Mouse (Mus musculus) left cerebral cortex, postnatal 25 days (tissue): Measurements from ENCODE around the gene Mapt. TPM values are rescaled to one million over a fixed set of nuclear protein-coding genes. Genes with fewer than 3 reads are reported as not detected.

ENCODE experiments used
- DNase-seq, 2 experiments: peaks; one replicate each; pipeline ENCODE4 v3.0.0; 2022; ENCODE audit warnings: low spot score in 2 of 2, mixed read lengths in 1 of 2
- intact Hi-C: fragments of 180-260 bp; cut with DNase I; formaldehyde crosslinking; loops from one replicate; pipeline ENCODE4 v1.15.1; 2025
- total RNA-seq, 2 experiments: library from RNA; stranded (reverse); gene quantifications; 2 replicates each; pipeline ENCODE4 v1.2.3; 2021

Mapt gene
- total RNA-seq, 2 experiments from 2014 or later, result 323 to 328 TPM

DNA sequence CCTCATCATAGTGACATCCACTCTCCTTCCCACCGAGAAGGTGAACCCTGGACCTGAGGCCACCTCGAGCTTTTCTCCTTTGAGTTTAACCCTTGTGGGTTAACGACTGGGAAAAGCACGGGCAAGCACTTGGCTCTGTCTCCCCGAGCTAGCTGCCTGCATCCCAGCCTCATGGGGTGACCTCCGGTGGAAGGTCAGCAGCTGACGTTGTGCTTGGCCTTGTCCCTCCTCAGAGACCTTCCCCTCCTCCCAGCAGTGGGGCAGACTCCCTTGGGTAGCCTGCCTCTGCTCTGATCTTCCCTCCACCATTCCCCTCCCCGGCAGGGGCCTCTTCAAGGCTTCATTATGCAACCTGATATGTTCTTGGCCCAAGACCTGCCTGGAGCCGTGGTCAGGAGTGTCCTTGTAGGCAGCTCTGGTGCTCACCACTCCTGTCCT, 38.2 kb downstream of the Mapt start:
- intact Hi-C loops, result no loop called here

DNA sequence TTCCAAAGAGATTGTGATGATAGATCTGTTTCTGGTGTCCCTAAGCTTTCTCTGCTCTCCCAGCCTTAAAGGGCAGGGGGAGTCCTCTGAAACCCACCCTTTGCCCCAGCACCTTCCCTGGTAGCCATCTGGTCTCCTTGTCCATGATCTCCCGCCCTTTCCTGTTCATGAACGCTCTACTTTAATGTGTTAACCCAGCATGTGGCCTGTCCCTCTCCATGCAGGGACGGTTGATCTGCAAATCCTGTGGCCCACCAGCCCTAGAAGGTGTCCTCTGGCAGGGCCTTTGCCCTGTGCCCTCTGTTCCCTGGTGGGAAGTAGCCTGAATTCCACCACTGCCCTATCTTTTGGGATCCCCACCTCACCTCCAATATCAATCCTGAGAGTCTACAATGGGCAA, 39.3 kb downstream of the Mapt start:
- intact Hi-C loops, result no loop called here
- no peak for DNase-seq

More for the DNA sequence above, 38.2 kb downstream of the Mapt start:
- no peak for DNase-seq

DNA sequence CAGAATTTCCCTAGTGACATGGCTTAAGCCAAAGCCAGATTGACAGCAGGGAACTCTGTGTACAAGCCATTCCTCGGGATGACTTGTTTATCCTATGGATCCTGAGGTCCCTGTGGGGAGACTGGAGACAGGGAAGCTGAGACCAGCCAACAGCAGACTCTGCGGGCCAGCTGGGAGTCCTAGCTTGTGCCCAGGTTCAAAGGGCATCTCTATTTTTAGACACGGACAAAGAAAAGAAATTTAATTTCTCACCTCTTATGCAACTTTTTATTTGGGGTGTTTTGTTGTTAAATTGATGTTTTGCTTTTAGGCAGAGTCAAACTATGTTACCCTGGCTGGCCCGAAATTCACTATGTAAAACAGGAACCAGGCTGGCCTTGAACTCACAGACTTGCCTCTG, 39.7 kb downstream of the Mapt start:
- intact Hi-C loops, result no loop called here
- no peak for DNase-seq

DNA sequence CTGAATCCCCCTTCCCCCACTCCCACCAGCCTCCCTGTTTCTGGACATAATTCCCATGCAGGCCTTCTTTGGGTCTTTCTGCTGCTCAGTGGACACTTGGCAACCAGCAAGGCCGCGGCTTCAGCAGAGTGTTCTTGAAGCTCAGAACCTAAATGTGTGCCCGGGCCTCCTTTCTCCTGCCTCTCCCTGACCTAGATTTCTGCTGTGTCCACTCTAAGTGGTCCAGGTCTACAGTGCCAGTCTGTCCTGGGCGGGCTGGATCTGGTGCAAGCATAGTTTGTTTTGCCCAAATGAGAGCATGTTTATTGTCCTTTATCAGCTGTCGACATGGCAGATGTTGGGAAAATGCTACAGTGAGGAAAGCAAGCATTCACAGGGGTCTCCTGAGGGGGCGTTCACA, 40.7 kb downstream of the Mapt start:
- intact Hi-C loops, result no loop called here

GRCm38 (mm10) chr11:104272352-104272751, 41.2 kb downstream of the Mapt start:
- DNase-seq, result peak in 1 of 2 experiments; percentile 79
- intact Hi-C loops, result no loop called here

More for the DNA sequence above, 40.7 kb downstream of the Mapt start:
- peak in 1 of 2 experiments; percentile 54 for DNase-seq

- intact Hi-C loops, result no loop called here
- DNase-seq, result peak in 1 of 2 experiments; percentile 47
These were observed 44.6 kb downstream of the Mapt start for GRCm38 (mm10) chr11:104275765-104276164.

GRCm38 (mm10) chr11:104278222-104278621, 47.0 kb downstream of the Mapt start:
- intact Hi-C loops, result loop anchor here (2.0 kb wide), 1 partner anchor 45 kb away; no protein-coding TSS in a partner anchor

GRCm38 (mm10) chr11:104279049-104279448, 47.9 kb downstream of the Mapt start:
- intact Hi-C loops, result loop anchor here (2.0 kb wide), 1 partner anchor 46 kb away; no protein-coding TSS in a partner anchor
- peak in 1 of 2 experiments; percentile 57 for DNase-seq

More at GRCm38 (mm10) chr11:104278222-104278621, 47.0 kb downstream of the Mapt start:
- DNase-seq, result peak; percentile 69 to 70

DNA sequence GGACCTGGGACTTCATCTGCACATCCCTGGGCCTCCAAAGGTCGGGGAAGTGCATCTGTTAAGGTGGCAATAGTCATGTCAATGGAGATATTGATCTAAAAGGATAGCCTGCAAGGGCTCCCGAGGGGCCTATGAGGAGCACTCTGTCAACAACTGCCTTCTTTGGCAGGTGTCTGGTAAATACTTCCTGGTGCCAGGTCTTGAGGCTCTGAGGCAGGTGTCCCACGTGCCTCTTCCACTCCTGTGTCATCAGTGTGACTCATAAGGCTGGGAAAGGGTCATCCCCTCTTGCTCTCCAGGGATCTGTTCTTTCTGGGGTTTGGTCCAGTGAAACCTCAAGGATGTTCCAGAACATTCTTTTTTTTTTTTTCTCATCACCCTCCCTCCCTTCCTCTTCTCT, 48.3 kb downstream of the Mapt start:
- intact Hi-C loops, result loop anchor here (2.0 kb wide), 1 partner anchor 47 kb away; no protein-coding TSS in a partner anchor

DNA sequence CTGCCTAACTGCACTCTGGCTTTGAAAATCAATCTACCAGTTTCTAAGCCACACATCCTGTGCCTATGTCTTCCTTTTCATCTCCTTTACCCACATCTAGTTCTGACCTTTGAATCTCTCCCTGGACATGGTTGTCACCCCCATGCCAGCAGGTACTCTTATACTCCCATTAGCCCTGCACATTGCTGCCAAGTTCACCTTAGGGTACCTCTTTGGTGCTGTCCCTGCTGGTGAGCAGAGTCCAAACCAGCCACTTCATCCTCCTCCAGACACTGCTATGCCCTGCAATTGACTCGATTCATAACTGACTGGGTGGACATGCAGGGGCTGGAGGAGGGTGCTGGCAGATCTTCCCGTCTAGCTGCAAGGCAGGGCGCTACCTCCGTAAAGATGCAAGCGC, 50.3 kb downstream of the Mapt start:
- DNase-seq, result no peak
- intact Hi-C loops, result loop anchor here (10.0 kb wide), 1 partner anchor 297 kb away; no protein-coding TSS in a partner anchor

More for the DNA sequence above, 48.3 kb downstream of the Mapt start:
- no peak for DNase-seq

DNA sequence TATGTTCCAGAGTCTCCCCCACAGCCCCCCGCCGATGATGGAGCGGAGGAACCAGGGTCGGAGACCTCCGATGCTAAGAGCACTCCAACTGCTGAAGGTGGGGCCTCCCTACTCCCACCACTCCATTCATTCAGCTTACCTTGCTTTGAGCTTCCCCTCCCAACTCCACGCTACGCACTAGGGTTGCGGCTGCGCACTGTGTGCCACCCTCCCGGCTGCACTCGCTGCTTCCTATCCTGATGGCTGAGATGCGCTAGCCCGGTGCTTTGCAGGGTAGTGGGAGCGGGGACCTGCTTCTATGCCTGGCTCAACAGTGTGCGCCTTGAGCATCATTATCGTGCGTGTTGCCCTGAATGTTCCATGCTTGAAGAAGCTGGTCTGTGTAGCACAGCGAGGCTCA, 55.9 kb downstream of the Mapt start:
- intact Hi-C loops, result loop anchor here (10.0 kb wide), 1 partner anchor 302 kb away; no protein-coding TSS in a partner anchor
- no peak for DNase-seq

- peak; percentile 47 to 89 for DNase-seq
- intact Hi-C loops, result loop anchor here (2.0 to 10.0 kb wide), 3 partner anchors 34 to 304 kb away; no protein-coding TSS in a partner anchor
These were observed 57.6 kb downstream of the Mapt start for GRCm38 (mm10) chr11:104288835-104289198.

- intact Hi-C loops, result loop anchor here (2.0 to 10.0 kb wide), 3 partner anchors 35 to 305 kb away; no protein-coding TSS in a partner anchor
- peak; percentile 68 to 76 for DNase-seq
These were observed 58.2 kb downstream of the Mapt start for GRCm38 (mm10) chr11:104289199-104290031.

DNA sequence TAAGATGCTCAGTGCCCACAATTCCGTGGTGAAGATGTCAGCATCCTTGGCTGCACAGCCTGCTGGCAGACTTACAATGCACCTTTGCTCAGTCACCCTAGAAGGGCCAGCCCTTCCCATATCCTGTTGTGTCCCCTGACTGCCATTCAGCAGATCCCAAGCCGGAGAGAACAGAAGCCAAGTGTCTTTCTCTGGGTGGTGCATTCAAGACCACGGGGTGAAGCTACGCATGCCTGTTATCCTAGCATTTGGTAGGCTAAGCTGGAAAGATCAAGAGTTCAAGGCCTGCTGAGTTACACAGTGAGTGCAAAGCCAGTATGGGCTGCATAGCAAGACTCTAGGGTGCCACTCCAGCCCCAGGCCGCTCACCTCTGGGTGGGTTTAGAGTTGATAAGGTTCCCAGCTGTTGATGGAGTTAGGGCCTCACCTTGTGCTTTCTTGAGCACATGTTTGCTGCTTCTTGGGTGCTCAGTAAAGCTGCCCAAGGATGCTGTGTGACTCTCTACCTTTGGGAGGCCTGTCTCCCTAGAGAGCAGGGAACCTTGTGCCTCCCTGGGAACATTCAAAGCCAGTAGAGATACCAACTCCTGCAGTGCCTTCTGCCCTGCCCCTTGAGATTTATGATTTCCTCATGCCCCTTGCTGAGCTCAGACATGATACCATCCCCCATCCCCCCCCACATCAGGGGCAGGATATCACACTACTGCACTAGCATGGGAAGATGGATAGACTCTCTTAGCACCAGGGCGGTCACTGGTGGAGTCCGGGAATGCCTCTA, 61.4 kb downstream of the Mapt start:
- intact Hi-C loops, result no loop called here
- no peak for DNase-seq

DNA sequence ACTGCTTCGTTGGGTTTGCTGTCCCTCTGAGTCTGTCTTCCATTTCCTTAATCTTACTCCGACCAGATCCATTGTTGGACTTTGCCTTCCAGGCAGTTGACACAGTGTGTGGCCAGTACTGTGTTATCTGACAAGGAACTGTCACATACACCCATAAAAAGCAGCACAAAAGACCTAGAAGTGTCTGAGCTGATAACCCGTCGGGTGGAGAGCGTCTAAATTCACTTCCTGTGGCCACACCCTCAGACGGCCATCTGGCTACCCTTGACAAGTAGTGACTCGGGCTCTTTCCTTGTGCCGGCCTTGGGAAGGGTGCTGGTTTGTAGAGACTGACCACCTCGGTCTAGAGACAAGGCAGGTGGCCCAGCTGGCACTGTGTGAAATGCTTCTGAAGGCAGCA, 62.1 kb downstream of the Mapt start:
- no peak for DNase-seq
- intact Hi-C loops, result no loop called here

DNA sequence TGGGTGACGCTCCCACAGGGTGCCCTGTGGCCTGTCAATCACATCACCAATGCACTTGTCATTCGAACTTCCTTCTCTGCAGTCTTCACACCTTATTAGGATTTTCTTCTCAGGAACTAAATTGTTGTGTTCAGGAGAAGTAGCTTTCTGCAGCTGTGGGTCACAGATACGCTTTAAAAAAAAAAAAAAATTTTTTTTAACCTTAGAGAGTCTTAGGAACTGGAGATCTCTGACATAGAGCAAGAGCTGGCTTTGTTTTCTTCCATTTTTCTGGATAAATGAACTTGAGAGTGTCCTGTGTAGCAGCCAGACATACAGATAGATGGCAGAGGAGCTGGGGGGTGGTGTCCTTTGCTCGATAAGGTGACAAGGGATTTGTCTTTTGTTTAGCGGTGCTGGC, 64.0 kb downstream of the Mapt start:
- no peak for DNase-seq
- intact Hi-C loops, result no loop called here

DNA sequence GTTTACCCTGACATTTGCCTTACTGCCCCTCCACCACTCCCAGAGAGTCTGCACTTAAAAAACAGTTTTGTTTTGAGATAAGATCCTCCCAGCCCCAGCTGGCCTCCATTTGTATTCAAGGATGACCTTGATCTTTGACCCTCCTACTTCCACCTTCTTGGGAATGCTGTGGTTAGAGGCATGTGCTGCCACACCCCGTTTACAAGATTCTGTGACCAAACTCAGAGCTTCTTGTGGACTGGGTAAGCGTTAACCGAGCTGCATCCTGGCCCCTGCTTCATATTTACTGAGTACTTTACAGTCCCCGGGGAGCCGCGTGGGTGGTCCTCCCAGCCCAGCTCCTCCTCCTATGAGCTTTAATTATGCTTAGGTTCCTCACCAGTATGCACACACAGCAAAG, 64.5 kb downstream of the Mapt start:
- DNase-seq, result no peak
- intact Hi-C loops, result no loop called here

GRCm38 (mm10) chr11:104297671-104298070, 66.5 kb downstream of the Mapt start:
- intact Hi-C loops, result no loop called here
- DNase-seq, result no peak

DNA sequence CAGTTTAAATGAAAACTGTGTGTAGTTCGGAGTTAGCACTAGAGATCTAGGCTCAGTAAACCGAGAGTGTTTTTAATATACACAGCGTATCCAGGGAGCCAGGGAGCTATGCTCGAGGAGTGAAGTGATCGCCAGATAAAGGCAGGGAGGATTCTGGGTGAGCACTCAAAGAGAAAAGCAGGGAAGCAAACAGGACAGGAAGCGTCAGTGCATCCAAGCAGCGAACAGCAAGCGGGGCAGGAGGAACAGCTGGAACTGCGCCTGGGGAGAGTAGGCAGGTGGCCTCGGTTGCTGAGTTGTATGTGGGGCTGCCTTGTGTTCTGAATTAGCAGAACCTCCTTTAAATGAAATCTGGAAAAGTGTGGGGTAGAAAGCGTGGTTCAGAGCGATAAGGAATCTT, 71.4 kb downstream of the Mapt start:
- intact Hi-C loops, result no loop called here
- peak; percentile 51 to 79 for DNase-seq
